Mouse (Mus musculus): ENCODE data around the gene Rabepk.
A peak's percentile ranks its signal among the peaks of the same experiment; 100 is the strongest.
"Not testable (repeated sequence)": the region's sequence is repeated elsewhere in the genome, so short reads cannot be mapped to it uniquely, and the experiment has no call there.

The Rabepk gene

GRCm38 (mm10) chr2:34764801-34765200 is 34.9 kb downstream of the Rabepk start:
- DNase-seq (ENCODE audit: low read depth, low spot score) = no peak

- DNase-seq (ENCODE audit: low read depth, low spot score) = no peak
These were observed 36.8 kb downstream of the Rabepk start for GRCm38 (mm10) chr2:34762872-34763271.

- no peak for DNase-seq (ENCODE audit: low read depth, low spot score)
These were observed 37.5 kb downstream of the Rabepk start for GRCm38 (mm10) chr2:34762174-34762573.

GRCm38 (mm10) chr2:34761272-34761671 is 38.4 kb downstream of the Rabepk start:
- not testable (repeated sequence) for DNase-seq (ENCODE audit: low read depth, low spot score)

DNA sequence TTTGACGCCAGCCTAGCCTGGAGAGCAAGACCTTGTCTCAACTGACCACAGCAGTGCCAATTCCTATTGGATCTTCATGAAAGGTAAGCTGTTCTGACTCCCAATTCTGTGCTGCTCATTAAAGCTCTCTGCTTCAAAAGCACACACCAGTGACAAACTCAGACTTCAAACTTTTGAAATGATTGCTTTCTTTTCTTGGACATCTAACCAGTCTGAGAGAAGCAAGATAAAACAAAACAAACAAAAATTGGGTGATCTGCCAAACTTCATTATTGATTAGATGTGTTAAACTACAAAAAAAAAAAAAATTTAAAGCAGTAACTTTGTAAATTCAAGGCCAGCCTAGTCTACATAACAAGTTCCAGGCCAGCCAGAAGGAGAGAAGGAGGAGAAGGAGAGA is 42.4 kb downstream of the Rabepk start:
- DNase-seq (ENCODE audit: low read depth, low spot score) = no peak

GRCm38 (mm10) chr2:34754551-34755358 is 45.0 kb downstream of the Rabepk start, which contains the start of gene Gapvd1:
Gene Gapvd1, minus strand, starts transcription at chr2:34755232.
- DNase-seq (ENCODE audit: low read depth, low spot score) = peak; percentile 32

- DNase-seq (ENCODE audit: low read depth, low spot score) = peak; percentile 93
These were observed 45.7 kb downstream of the Rabepk start for GRCm38 (mm10) chr2:34753811-34754550.

DNA sequence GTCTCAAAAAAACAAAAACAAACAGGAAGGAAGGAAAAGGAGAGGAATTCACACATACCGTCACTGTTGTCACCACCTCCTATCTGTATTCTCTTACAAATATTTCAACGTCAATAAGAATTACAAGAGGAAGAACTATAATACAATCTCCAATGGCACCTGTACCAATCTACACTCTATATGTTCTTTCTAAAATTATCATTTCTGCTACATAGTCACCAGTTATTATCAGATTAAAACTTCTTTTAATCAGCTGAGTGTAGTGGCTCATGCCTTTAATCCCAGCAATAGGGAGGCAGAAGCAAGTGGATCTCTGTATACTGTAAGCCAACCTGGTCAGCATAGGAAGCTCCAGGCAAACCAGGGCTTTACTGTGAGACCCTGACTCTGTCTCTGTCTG is 49.5 kb downstream of the Rabepk start:
- no peak for DNase-seq (ENCODE audit: low read depth, low spot score)

DNA sequence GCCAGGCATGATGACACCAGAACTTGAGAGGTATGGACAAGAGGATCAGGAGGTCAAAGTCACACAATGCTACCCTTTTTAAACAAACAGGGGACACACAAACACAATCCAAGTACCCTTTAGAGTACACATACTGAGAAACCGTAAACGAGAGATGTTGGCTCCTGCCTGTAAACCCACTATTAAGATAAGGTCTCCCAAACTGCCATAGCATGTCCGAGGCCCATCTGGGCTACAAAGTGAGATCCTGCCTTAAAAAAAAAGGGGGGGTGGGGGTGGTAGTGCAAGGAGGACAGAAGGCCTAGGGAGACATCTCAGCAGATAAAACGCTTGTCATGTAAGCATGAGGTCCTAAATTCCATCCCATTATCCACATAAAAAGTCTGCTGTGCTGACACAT is 51.2 kb downstream of the Rabepk start:
- DNase-seq (ENCODE audit: low read depth, low spot score) = no peak

GRCm38 (mm10) chr2:34745673-34746072 is 54.0 kb downstream of the Rabepk start:
- no peak for DNase-seq (ENCODE audit: low read depth, low spot score)

- DNase-seq (ENCODE audit: low read depth, low spot score) = no peak
These were observed 55.2 kb downstream of the Rabepk start for GRCm38 (mm10) chr2:34744476-34744875.

DNA sequence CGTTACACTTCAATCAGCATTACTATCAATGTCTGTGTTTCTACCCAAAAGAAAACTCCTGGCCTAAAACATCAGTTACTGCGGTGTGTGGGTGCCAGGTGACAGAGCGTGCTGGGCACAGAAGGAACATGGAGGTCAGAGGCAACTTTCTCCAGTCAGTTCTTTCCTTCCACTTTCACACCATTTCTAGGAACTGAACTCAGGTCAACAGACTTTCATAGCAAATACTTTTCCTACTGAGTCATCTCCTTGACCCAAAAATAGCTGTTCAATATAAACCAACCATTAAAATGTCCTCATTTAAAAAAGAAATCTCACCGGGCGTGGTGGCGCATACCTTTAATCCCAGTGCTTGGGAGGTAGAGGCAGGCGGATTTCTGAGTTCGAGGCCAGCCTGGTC is 57.0 kb downstream of the Rabepk start:
- no peak for DNase-seq (ENCODE audit: low read depth, low spot score)

- DNase-seq (ENCODE audit: low read depth, low spot score) = no peak
These were observed 58.1 kb downstream of the Rabepk start for GRCm38 (mm10) chr2:34741390-34742159.

GRCm38 (mm10) chr2:34739684-34740391 is 59.9 kb downstream of the Rabepk start:
- no peak for DNase-seq (ENCODE audit: low read depth, low spot score)

DNA sequence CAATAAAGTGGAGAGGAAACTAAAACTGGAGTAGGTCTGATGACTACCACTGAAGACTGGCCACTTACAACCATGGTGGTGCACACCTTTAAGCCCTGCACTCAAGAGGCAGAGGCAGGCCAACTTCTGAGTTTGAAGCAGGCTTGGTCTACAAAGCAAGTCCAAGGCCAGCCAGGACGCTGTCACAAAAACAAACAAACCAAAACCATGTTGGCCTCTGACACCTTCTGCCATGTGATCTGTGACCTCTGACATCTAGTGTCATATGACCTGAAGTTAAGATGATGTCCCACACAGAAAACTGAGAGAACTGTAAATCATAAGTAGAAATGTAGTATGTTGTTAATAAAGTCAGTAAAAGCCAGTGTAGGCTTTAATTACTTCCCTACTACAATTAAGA is 61.8 kb downstream of the Rabepk start:
- DNase-seq (ENCODE audit: low read depth, low spot score) = no peak

- DNase-seq (ENCODE audit: low read depth, low spot score) = no peak
These were observed 63.1 kb downstream of the Rabepk start for GRCm38 (mm10) chr2:34736626-34737025.
